Mouse (Mus musculus) thymus, postnatal 10 days (tissue): ENCODE data around the gene Xylb.

Source experiments
- DNase-seq, 2 experiments: peaks; one replicate each; pipeline ENCODE4 v3.0.0; 2021; ENCODE audit warnings: low spot score in 2 of 2

Gene Xylb

GRCm38 (mm10) chr9:119357331-119358057 lies at the start of gene Xylb:
Gene Xylb (plus strand): TSS chr9:119357381.
- DNase-seq, result peak; percentile 78 to 87

GRCm38 (mm10) chr9:119309067-119309466 lies 48.1 kb upstream of the Xylb start:
- DNase-seq, result no peak

GRCm38 (mm10) chr9:119313096-119313495 lies 44.1 kb upstream of the Xylb start:
- DNase-seq, result no peak

- no peak for DNase-seq
These were observed 38.3 kb upstream of the Xylb start for GRCm38 (mm10) chr9:119318891-119319290.

GRCm38 (mm10) chr9:119320446-119320845 lies 36.7 kb upstream of the Xylb start:
- no peak for DNase-seq

- DNase-seq, result no peak
These were observed 36.2 kb upstream of the Xylb start for GRCm38 (mm10) chr9:119320946-119321345.

GRCm38 (mm10) chr9:119321392-119322229 lies 35.6 kb upstream of the Xylb start:
- DNase-seq, result no peak

GRCm38 (mm10) chr9:119322289-119323259 lies 34.6 kb upstream of the Xylb start, which contains the start of gene Oxsr1:
Gene Oxsr1 (minus strand): TSS chr9:119322427.
- peak; percentile 95 to 98 for DNase-seq

- DNase-seq, result no peak
These were observed 33.9 kb upstream of the Xylb start for GRCm38 (mm10) chr9:119323260-119323645.

GRCm38 (mm10) chr9:119324130-119324529 lies 33.1 kb upstream of the Xylb start:
- no peak for DNase-seq

- no peak for DNase-seq
These were observed 28.7 kb upstream of the Xylb start for GRCm38 (mm10) chr9:119328488-119328887.

- no peak for DNase-seq
These were observed 26.8 kb upstream of the Xylb start for GRCm38 (mm10) chr9:119330186-119330963.

GRCm38 (mm10) chr9:119334324-119334723 lies 22.9 kb upstream of the Xylb start:
- peak in 1 of 2 experiments; percentile 24 for DNase-seq

GRCm38 (mm10) chr9:119334834-119335233 lies 22.3 kb upstream of the Xylb start:
- DNase-seq, result no peak

- DNase-seq, result no peak
These were observed 21.6 kb upstream of the Xylb start for GRCm38 (mm10) chr9:119335571-119335970.

- DNase-seq, result no peak
These were observed 19.3 kb upstream of the Xylb start for GRCm38 (mm10) chr9:119337842-119338241.

- DNase-seq, result no peak
These were observed 18.8 kb upstream of the Xylb start for GRCm38 (mm10) chr9:119338350-119338749.

- no peak for DNase-seq
These were observed 18.1 kb upstream of the Xylb start for GRCm38 (mm10) chr9:119339106-119339505.

- peak; percentile 52 to 54 for DNase-seq
These were observed 17.5 kb upstream of the Xylb start, which contains the start of gene Acaa1a for GRCm38 (mm10) chr9:119339558-119340211. Gene Acaa1a (plus strand): TSS chr9:119339676.

GRCm38 (mm10) chr9:119340212-119340580 lies 17.0 kb upstream of the Xylb start:
- no peak for DNase-seq
